Mouse (Mus musculus) CH12.LX (cell line): Measurements from ENCODE around the gene Rtl1. TPM values are rescaled to one million over a fixed set of nuclear protein-coding genes. Genes with fewer than 3 reads are reported as not detected.

ENCODE experiments used
- DNase-seq: peaks from one replicate; pipeline ENCODE4 v3.0.0-alpha.2; 2013; ENCODE audit errors: extremely low read depth
- H3K27ac ChIP-seq: 2 replicates; pipeline ENCODE4 v1.5.1; 2012; ENCODE audit warnings: low read depth, mild to moderate bottlenecking, control low read depth, moderate library complexity; ENCODE audit not compliant: insufficient read depth
- H3K27me3 ChIP-seq: replicated peaks from 2 replicates; pipeline ENCODE3; 2012; ENCODE audit warnings: inconsistent platforms
- H3K36me3 ChIP-seq, 2 experiments: replicated peaks in 1 of 2; 2 replicates each; pipeline versions ENCODE3 to v1.6.1; 2012; ENCODE audit warnings: inconsistent platforms in 1 of 2, low read length in 1 of 2, mild to moderate bottlenecking in 1 of 2, mixed read lengths in 1 of 2, moderate library complexity in 1 of 2; ENCODE audit not compliant: control insufficient read depth in 1 of 2, insufficient read depth in 1 of 2
- H3K4me1 ChIP-seq, 2 experiments: 2 replicates each; pipeline ENCODE4 v1.6.1; 2012; ENCODE audit warnings: inconsistent platforms in 1 of 2, moderate library complexity in 1 of 2; ENCODE audit not compliant: insufficient read depth in 2 of 2, control insufficient read depth in 1 of 2
- H3K4me2 ChIP-seq: 2 replicates; pipeline ENCODE4 v1.6.1; 2012; ENCODE audit warnings: low read depth, mild to moderate bottlenecking, control low read depth; ENCODE audit not compliant: poor library complexity, insufficient read depth, severe bottlenecking
- H3K4me3 ChIP-seq, 3 experiments: fragments of 150-350 bp in 1 of 3; sonication (generic) in 1 of 3; replicated peaks in 1 of 3; 2 replicates each; pipeline versions ENCODE3 to v1.5.1; 2011 to 2012; ENCODE audit warnings: low read depth in 2 of 3, low read length in 2 of 3, mild to moderate bottlenecking in 2 of 3, moderate library complexity in 2 of 3, control low read depth in 1 of 3, improper control_type of control experiment in 1 of 3, inconsistent platforms in 1 of 3, mixed read lengths in 1 of 3; ENCODE audit not compliant: poor library complexity in 1 of 3
- H3K79me2 ChIP-seq: replicated peaks from 2 replicates; pipeline ENCODE4 v1.6.1; 2012; ENCODE audit warnings: mild to moderate bottlenecking, moderate library complexity; ENCODE audit not compliant: control insufficient read depth, poor library complexity, insufficient read depth, severe bottlenecking; ENCODE audit errors: extremely low read depth
- H3K9ac ChIP-seq: 2 replicates; pipeline ENCODE4 v1.6.1; 2012; ENCODE audit warnings: low read depth, mild to moderate bottlenecking, control low read depth, moderate library complexity; ENCODE audit not compliant: insufficient read depth
- H3K9me3 ChIP-seq: replicated peaks from 2 replicates; pipeline ENCODE3; 2012; ENCODE audit warnings: low read length, inconsistent platforms, mixed read lengths
- CHD1 ChIP-seq: IDR thresholded peaks from 2 replicates; pipeline ENCODE4 v1.6.1; 2012; ENCODE audit warnings: low read depth, low read length, improper control_type of control experiment, inconsistent platforms
- CHD2 ChIP-seq: IDR thresholded peaks from 2 replicates; pipeline ENCODE4 v1.6.1; 2011; ENCODE audit warnings: low read length, improper control_type of control experiment
- EP300 ChIP-seq: IDR thresholded peaks from 2 replicates; pipeline ENCODE4 v1.6.1; 2011; ENCODE audit warnings: low read length, improper control_type of control experiment
- ETS1 ChIP-seq: conservative IDR thresholded peaks from 2 replicates; pipeline ENCODE4 v1.6.1; 2012; ENCODE audit warnings: low read depth, mild to moderate bottlenecking, inconsistent platforms, low read length, improper control_type of control experiment, moderate library complexity
- HCFC1 ChIP-seq: IDR thresholded peaks from 2 replicates; pipeline ENCODE4 v1.6.1; 2012; ENCODE audit warnings: low read depth, mild to moderate bottlenecking, inconsistent platforms, low read length, improper control_type of control experiment
- IRF4 ChIP-seq: IDR thresholded peaks from 2 replicates; pipeline ENCODE4 v1.6.1; 2014; ENCODE audit warnings: low read depth, mild to moderate bottlenecking, inconsistent platforms, low read length, improper control_type of control experiment
- JUN ChIP-seq: IDR thresholded peaks from 2 replicates; pipeline ENCODE4 v1.6.1; 2011; ENCODE audit warnings: low read depth, mild to moderate bottlenecking, low read length, improper control_type of control experiment, moderate library complexity; ENCODE audit not compliant: insufficient read depth
- KAT2A ChIP-seq: IDR thresholded peaks from 2 replicates; pipeline ENCODE4 v1.6.1; 2012; ENCODE audit warnings: low read length, improper control_type of control experiment, inconsistent platforms; ENCODE audit not compliant: insufficient replicate concordance
- MAFK ChIP-seq: IDR thresholded peaks from 2 replicates; pipeline ENCODE4 v1.6.1; 2011; ENCODE audit warnings: low read length, improper control_type of control experiment; ENCODE audit not compliant: insufficient replicate concordance
- MAZ ChIP-seq: IDR thresholded peaks from 2 replicates; pipeline ENCODE4 v1.6.1; 2012; ENCODE audit warnings: low read depth, mild to moderate bottlenecking, inconsistent platforms, low read length, improper control_type of control experiment, moderate library complexity
- MEF2A ChIP-seq: IDR thresholded peaks from 2 replicates; pipeline ENCODE4 v1.6.1; 2014; ENCODE audit warnings: low read depth, mild to moderate bottlenecking, inconsistent platforms, low read length, improper control_type of control experiment, borderline replicate concordance
- MXI1 ChIP-seq: IDR thresholded peaks from 2 replicates; pipeline ENCODE4 v1.6.1; 2011; ENCODE audit warnings: mild to moderate bottlenecking, low read depth, low read length, improper control_type of control experiment
- MYC ChIP-seq: IDR thresholded peaks from 2 replicates; pipeline ENCODE4 v1.6.1; 2011; ENCODE audit warnings: low read depth, mild to moderate bottlenecking, improper control_type of control experiment, low read length
- POLR2AphosphoS2 ChIP-seq: IDR thresholded peaks from 2 replicates; pipeline ENCODE4 v1.6.1; 2011; ENCODE audit warnings: low read depth, low read length, improper control_type of control experiment
- RCOR1 ChIP-seq: conservative IDR thresholded peaks from 2 replicates; pipeline ENCODE4 v1.6.1; 2012; ENCODE audit warnings: low read depth, mild to moderate bottlenecking, inconsistent platforms, low read length, improper control_type of control experiment
- SMC3 ChIP-seq: IDR thresholded peaks from 2 replicates; pipeline ENCODE4 v1.6.1; 2011; ENCODE audit warnings: low read depth, low read length, improper control_type of control experiment
- UBTF ChIP-seq: IDR thresholded peaks from 2 replicates; pipeline ENCODE4 v1.6.1; 2012; ENCODE audit warnings: low read depth, mild to moderate bottlenecking, inconsistent platforms, low read length, improper control_type of control experiment, moderate library complexity
- USF2 ChIP-seq: conservative IDR thresholded peaks from 2 replicates; pipeline ENCODE4 v1.6.1; 2011; ENCODE audit warnings: low read depth, low read length, improper control_type of control experiment
- ZC3H11A ChIP-seq: IDR thresholded peaks from 2 replicates; pipeline ENCODE4 v1.6.1; 2012; ENCODE audit warnings: low read depth, mild to moderate bottlenecking, inconsistent platforms, low read length, improper control_type of control experiment
- ZMIZ1 ChIP-seq: IDR thresholded peaks from 2 replicates; pipeline ENCODE4 v1.6.1; 2012; ENCODE audit warnings: low read depth, mild to moderate bottlenecking, inconsistent platforms, low read length, improper control_type of control experiment
- ZNF384 ChIP-seq: IDR thresholded peaks from 2 replicates; pipeline ENCODE4 v1.6.1; 2012; ENCODE audit warnings: low read depth, low read length, improper control_type of control experiment, inconsistent platforms
- dilution Hi-C: fragments of 300-500 bp; cut with MboI; formaldehyde crosslinking; loops from 2 replicates; pipeline ENCODE4 v1.14.3; 2020; ENCODE audit warnings: low sequenced_read_pairs; ENCODE audit not compliant: extremely low pct_unique_long_range_greater_than_20kb, extremely low pct_ligation_motif_present
- in situ Hi-C: fragments of 300-500 bp; cut with MboI; formaldehyde crosslinking; loops from 3 replicates; pipeline ENCODE4 v1.14.3; 2019; ENCODE audit warnings: low sequenced_read_pairs, low pct_ligation_motif_present, low pct_unique_long_range_greater_than_20kb, mixed read lengths
- polyA plus RNA-seq: library from polyadenylated mRNA; unstranded; fragments of >175 nt; gene quantifications from 2 replicates; pipeline ENCODE4 v1.2.1, GENCODE M21; 2012; ENCODE audit warnings: low read depth; ENCODE audit not compliant: insufficient read length
- total RNA-seq, 2 experiments: library from RNA; depleted of rRNA; stranded (reverse); fragments of 300-350 nt in 1 of 2; fragments of >200 nt in 1 of 2; gene quantifications; 2 replicates each; pipeline ENCODE4 v1.2.3; 2012 to 2014

Rtl1 gene
- total and polyA plus RNA-seq, 3 experiments, result not detected

- dilution Hi-C loops (no loop called here), in situ Hi-C loops (no loop called here)
- no peaks in the 10 kb centered on the region for H3K36me3 ChIP-seq
Observed at GRCm38 (mm10) chr12:109604982-109605721, 5.0 kb upstream of the Rtl1 start.

GRCm38 (mm10) chr12:109598551-109599250 lies 1.4 kb downstream of the Rtl1 start:
- no peak overlapping the region for H3K9ac ChIP-seq
- dilution Hi-C loops, result no loop called here
- no peak for DNase-seq
- H3K4me2 ChIP-seq, result no peak overlapping the region
- H3K4me3 ChIP-seq, result no peak overlapping the region
- H3K36me3 ChIP-seq, result no peaks in the 10 kb centered on the region
- no peak overlapping the region for H3K27ac ChIP-seq
- in situ Hi-C loops, result no loop called here
- H3K27me3 ChIP-seq, result no peaks in the 10 kb centered on the region
- no peaks in the 10 kb centered on the region for H3K4me1 ChIP-seq
- no peaks in the 10 kb centered on the region for H3K79me2 ChIP-seq
- H3K9me3 ChIP-seq, result peaks cover 73% of the 10 kb centered on the region
- no peak for TF ChIP-seq HCFC1
- TF ChIP-seq ZNF384, result no peak
- no peak for TF ChIP-seq MAZ
- TF ChIP-seq SMC3, result no peak
- TF ChIP-seq MEF2A, result no peak
- TF ChIP-seq IRF4, result no peak
- TF ChIP-seq ZMIZ1, result no peak
- no peak for TF ChIP-seq JUN
- TF ChIP-seq MXI1, result no peak
- no peak for TF ChIP-seq KAT2A
- TF ChIP-seq UBTF, result no peak
- no peak for TF ChIP-seq EP300
- TF ChIP-seq MAFK, result no peak
- no peak for TF ChIP-seq CHD2
- TF ChIP-seq, all 38 proteins: peak for 0

More at GRCm38 (mm10) chr12:109604982-109605721, 5.0 kb upstream of the Rtl1 start:
- Histone ChIP-seq H3K4me3 (no peak overlapping the region), H3K27ac (no peak overlapping the region), H3K9ac (no peak overlapping the region)
- DNase-seq, result no peak
- no peak for TF ChIP-seq MYC
- TF ChIP-seq USF2, result no peak
- TF ChIP-seq CHD2, result no peak
- no peak for TF ChIP-seq RCOR1
- TF ChIP-seq SMC3, result no peak
- TF ChIP-seq UBTF, result no peak
- TF ChIP-seq POLR2AphosphoS2, result no peak
- no peak for TF ChIP-seq ZC3H11A
- no peak for TF ChIP-seq IRF4
- no peak for TF ChIP-seq ETS1
- no peak for TF ChIP-seq MEF2A
- no peak for TF ChIP-seq CHD1
- TF ChIP-seq, all 38 proteins: peak for 0
- H3K27me3 ChIP-seq, result no peaks in the 10 kb centered on the region
- H3K4me1 ChIP-seq, result no peaks in the 10 kb centered on the region
- H3K9me3 ChIP-seq, result peaks cover 90% of the 10 kb centered on the region
- H3K4me2 ChIP-seq, result no peak overlapping the region
- no peaks in the 10 kb centered on the region for H3K79me2 ChIP-seq
